Mouse (Mus musculus): Measurements from ENCODE around the gene Efna2.

- TF ChIP-seq CTCF (conservative IDR thresholded peaks at IDR 0.05; ENCODE audit: low read length) (no peak), POU5F1 (IDR thresholded peaks at IDR 0.05; ENCODE audit: borderline replicate concordance, low read length) (no peak), NANOG (IDR thresholded peaks at IDR 0.05; ENCODE audit: borderline replicate concordance, low read length) (no peak)
Observed at GRCm38 (mm10) chr10:80204055-80204454, 24.8 kb downstream of the Efna2 start.
